Mouse (Mus musculus) thymus, postnatal 25 days (tissue): ENCODE results near the gene Gm364.

Experiments used
- DNase-seq: peaks from one replicate; pipeline ENCODE4 v3.0.0; 2022

The Gm364 gene

DNA sequence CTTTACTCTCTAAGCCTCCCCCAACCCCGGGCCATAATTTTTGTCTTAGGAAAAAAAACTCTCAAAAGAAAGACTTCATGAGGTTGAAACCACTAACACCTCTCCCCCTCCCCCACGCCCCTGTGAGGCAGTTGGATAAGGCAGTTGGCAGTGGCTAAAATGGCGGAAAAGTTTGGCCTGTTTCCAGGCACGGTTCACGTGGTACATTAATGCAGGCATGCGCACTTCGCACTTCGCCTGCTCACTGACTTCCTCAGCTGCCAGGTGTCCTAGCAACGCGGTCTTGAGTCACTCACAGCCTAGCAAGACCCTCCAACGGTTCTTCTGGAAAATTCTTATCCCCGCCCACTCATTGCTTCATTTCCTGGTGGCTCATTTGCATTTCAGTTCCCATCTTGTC lies at the start of gene Gm364:
Gene Gm364, plus strand, starts transcription at position 386 of the 400 bp plus-strand sequence.
- no peak for DNase-seq

DNA sequence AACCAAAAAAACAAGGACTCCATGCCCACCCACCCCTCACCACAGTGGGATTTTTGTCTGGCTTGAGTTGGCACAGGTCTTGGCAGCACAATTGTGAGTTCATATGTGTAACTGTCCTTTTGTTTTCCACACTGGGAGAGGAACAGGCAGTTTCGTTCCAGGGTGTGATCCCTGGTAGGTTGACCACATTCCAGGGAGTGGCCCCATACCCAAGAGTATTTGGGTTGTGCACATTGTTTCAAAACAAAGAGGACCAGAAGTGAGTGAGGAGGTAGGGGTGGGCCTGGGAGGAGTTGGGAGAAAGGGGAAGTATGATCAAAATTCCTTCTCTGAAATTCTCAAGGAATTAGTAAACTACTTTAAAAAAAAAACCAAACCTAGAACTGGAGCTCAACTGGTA lies 49.6 kb upstream of the Gm364 start:
- no peak for DNase-seq

DNA sequence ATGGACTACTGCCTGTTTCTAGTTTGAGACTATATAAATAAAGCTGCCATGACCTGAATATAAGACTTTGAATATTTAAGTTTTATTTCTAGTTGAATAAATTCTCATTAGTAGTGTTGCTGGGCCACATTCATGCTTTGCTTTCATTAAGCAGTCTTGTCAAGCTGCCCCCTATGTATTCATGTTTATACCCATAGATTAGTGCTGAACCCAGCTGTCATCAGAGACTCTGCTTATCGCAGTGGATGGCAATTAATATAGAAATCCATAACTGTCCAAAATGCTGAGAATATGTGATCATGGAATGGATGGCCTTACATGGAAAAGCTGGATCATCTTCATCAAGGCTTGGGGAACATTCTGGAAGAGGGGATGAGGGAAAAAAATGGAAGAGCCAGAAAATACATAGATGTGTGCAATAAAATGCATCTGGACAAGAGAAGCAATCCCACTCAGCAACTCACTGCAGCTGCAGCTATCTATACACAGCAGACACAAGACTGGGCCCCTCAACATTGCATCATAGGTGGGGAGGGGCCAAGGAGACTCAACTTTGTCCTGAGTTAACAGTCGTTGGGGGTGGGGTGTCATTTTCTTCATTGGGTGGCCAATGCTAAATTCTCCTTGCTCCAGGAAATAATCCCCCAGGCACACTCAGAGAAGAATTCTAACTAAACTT lies 43.9 kb upstream of the Gm364 start:
- no peak for DNase-seq

DNA sequence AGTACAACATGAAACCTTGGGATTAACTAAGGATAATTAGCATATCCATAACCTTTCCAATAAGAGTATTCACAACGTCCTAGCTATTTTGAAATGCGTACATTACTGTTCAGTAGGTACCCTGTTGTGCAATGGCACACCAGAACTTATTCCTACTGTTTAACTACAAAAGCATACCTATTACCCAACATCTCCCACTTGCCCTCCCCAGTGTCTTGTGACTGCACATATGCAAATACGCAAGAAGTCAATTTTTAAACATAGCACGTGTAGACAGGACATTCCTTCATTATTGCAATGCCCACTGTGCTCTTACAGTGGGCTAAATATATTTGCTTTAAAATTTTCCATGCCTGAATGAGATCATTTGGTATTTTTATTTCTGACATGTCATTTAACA lies 36.0 kb upstream of the Gm364 start:
- no peak for DNase-seq

DNA sequence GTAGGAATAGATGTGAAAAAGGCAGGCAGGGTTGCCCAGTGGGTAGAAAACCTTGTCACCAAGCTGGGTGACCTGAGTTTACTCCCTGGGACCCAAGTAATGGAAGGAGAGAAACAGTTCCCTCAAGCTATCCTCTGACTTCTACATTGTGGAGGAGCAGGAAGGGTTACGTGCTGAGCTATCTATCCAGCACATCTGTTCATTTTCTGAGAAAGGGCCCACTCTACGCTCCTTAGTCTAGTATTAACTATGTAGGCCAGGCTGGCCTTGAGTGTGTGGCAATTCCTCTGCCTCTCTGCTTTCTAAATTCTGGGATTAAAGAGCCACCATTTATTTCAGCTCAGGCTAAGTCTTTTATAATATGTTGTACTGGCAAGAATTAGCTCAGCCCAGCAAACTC lies 35.4 kb upstream of the Gm364 start:
- no peak for DNase-seq

DNA sequence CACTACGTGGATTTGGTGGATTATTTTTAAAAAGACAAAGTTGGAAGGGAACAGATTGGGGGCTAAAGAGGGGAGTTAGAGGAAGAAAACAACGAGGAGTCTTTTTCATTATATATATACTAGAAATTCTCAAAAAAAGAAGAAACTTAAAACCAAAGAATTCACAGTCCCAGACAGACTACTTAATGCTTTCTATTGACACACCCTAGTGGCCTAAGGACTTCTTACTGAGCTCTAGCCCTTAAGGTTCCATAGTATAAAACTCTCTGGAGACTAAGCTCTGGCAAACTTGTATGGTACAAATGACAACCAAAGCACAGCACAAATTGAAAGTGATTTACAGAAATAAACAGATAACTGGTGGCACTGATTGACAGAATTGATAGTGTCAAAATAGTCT lies 34.9 kb upstream of the Gm364 start:
- DNase-seq = no peak

DNA sequence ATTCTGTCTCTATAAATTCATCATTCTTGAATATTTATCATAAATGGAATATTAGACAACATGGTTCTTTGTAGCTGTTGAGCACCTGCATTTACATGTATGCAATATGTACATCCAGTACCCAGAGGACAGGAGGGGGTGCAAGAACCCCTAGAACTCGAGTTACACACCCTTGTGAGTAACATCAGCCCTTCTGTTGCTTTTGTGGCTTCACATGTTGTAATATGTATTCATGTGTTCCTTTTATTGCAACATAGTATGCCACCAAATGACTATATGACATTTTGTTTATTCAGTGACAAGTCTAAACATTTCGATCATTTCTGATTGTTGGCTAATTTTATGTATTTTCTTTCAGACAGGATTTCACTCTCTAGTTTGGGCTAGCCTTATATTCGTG lies 31.9 kb upstream of the Gm364 start:
- DNase-seq = no peak

DNA sequence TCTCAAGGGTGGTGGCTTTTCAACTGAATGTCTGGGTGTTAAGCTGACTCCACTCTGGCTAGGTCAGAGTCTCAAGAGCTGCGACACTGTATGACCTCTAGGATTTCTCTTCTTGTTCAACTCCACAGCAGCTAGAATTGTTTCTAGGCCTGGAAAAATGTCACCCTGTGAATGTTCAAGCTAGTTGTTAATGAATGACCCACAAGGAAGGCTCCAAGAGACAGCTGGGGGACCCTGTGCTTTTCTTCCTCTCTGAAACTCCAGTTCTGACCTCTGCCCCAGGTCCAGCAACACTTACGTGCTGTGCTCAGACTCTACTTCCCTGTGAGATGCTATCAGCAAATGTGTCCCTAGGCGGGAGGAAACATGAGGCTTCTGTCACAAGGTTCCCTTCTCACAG lies 30.4 kb upstream of the Gm364 start:
- DNase-seq = no peak

DNA sequence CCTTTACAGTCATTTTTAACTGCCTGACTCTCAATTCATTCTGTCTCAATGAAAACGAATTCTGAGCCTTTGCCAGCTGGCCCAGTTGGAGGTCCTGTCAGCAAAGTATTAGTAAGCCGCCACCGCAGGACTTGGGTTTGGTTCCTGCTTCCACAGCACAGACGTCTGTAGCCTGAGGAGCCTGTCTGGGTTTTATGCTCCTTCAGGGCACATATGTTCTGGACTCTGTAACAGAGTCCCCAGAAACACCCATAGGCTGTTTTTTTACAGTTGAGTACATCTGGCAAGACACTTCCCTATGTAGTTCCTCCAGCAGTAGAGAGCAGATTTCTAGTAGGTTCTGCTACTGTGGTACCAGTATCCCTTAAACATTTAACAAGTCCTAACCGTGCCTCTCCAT lies 28.0 kb upstream of the Gm364 start:
- no peak for DNase-seq

DNA sequence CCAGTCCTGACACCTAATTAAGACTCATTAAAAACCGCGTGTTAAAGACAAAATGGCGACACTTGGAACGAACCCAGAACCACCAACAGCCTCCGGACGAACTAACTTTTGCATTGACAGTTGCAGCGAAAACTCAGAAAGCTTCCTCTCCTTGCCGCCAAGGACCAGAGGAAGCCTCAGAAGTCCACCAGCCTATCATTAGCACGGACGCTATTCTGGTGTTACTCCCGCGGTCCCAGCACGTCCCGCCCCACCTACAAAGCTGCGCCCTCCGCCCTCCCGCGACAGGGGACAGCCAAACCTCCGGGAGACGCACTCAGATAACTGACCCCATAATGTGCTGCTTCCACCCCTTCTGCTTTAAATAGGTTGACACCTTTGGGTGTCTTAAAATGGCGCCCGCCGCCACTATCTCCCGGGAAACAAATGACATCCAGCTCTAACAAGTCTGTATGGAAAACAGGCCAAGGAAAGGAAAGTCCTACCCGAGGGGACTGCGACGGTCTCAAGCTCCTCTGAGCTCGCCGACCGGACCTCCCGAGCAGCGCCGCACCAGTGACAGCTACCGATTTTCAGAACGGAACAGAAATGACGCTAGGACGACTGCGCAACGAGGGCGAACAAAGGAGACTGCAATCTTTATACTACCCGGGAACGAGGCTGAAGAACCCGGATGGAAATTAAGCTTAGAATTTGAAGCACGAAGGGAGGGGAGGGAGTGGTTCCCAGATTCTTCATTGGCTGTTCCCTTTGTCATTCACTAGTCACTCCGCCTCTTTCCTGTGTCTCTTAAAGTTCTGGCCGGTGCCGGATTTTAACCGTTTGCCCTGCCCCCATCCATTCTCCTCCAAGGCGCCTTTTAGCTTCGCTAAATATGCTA lies 16.3 kb upstream of the Gm364 start, which contains the start of gene Rbmx:
Gene Rbmx, minus strand, starts transcription at position 670 of the 880 bp plus-strand sequence.
- peak; percentile 85 for DNase-seq

DNA sequence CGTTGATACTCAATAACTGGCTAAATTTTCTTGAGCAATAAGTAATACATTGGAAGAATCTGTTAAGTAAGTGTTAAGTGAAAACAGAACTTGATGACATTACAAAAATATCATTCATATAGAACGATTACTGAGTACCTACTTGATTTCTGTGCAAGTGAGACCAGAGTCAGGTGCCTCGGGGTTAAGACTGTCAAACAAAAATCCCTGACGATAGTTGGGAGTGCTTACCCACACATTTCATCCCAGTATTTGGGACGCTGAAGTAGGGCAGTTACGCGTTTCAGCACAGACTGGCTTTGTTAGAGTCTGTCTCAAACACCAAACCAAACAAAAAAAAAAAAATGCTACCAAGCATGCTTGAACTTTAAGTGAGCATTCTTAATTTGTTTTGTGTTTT lies 15.5 kb upstream of the Gm364 start:
- peak; percentile 14 for DNase-seq

DNA sequence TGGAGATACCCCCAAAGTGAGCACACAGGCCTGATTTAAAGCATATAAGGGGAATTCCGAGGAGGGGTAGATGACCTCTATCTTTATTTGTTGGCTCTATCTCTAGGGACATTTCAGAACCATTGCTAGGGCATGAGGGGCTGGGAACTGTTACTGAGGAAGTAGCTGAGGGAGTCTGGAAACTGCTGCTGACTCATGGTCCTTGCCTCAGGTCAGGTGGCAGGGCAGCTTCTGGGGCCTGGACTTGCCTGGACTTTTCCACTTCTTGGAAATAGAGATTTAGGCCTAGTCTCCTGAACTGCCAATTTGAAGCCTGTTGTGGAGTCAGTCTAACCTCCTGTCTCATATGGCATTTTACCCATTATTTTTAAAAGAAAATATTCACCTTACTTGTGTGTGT lies 7.6 kb upstream of the Gm364 start:
- no peak for DNase-seq

DNA sequence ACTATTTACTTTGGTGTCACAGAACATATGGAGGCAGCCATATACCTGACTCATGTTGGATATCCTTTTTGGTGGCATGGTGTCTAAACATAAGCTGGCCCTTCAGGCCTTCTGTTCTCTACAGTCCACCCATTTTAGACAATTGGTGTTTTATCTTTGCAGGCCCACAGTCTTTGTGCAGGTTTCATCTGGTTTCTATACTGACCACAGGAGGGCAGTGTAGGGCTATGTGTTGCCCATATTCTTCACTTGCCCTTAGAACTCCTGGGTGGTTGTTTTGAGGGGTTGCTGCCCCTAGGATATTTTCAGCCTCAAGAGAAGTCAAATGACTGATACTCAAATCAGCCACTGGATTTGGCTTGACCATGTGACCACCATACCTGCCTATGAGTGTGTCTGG lies 5.3 kb upstream of the Gm364 start:
- DNase-seq = no peak

DNA sequence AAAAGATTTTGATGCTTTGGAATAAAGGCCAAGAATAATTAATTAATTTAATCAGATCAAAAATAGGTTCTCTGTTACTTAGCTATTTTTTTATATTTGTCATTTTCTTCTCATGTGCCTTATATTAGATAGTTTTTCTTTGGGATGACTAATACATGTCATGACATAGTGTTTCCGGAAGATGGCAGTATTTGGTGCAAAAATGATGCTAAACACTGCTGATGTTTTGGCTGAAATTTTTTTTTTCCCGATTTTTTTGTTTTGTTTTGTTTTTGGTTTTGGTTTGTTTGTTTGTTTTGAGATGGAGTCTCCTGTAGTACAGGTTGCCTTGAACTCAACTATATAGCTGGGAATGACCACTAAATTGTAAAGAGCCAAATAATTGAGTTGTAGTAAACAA lies 22.7 kb downstream of the Gm364 start:
- DNase-seq = no peak

DNA sequence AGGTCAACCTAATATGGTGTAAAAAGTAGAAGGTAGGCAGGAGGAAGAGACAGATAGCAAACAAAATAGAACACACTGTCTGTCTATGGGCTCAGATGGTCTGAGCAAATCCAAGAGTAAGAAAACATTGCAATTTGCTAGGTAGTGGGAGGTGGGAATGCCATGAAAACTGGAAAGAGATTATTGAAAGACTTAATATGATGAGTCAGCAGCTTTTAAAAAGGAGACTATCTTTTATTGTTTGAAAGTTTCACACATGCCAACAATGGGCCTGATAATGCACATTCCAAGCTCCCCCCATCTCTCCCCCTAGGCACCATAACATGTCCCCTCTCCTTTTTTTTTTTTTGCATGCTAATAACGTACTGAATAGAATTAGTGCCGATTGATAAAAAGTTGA lies 24.9 kb downstream of the Gm364 start:
- DNase-seq = no peak

DNA sequence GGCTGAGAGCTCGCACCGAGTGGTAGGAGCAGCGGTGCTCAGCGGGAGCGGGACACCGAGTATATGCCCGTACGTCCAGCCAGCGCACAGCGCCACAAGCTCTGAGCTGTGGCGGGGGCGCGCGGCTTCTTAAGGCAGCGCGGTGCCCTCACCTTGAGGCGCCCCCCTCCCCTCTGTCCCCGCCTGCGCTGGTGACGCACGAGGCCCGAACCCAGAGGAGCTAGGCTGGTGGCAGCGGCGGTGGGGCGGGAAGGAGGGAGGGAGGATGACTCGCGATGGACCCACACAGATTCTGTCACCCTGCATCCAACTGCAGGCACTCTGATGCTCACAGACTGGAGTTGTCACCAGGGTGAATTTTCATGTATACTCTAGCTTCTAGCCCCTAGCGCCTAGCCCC lies 94.7 kb downstream of the Gm364 start, which contains the start of gene Gpr101:
Gene Gpr101, minus strand, starts transcription at position 124 of the 400 bp plus-strand sequence.
- no peak for DNase-seq

DNA sequence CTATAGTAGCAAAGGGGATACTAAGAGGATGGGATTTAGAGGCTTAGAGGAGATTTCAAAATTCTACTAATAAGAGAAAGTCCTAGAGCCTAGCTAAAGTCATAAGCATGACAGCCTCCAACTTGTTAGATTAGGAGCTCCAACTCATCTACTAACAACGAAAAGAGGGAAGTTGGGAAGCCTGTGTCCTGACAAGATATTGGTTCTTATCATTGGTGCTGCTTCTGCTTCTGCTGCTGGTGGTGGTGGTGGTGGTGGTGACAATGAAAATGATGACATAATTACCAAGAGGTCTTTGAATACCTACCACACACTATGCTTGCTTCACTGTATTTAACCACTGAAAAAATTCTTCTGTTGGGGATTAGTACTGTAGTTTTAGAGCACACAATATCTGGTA lies 97.3 kb downstream of the Gm364 start:
- no peak for DNase-seq

DNA sequence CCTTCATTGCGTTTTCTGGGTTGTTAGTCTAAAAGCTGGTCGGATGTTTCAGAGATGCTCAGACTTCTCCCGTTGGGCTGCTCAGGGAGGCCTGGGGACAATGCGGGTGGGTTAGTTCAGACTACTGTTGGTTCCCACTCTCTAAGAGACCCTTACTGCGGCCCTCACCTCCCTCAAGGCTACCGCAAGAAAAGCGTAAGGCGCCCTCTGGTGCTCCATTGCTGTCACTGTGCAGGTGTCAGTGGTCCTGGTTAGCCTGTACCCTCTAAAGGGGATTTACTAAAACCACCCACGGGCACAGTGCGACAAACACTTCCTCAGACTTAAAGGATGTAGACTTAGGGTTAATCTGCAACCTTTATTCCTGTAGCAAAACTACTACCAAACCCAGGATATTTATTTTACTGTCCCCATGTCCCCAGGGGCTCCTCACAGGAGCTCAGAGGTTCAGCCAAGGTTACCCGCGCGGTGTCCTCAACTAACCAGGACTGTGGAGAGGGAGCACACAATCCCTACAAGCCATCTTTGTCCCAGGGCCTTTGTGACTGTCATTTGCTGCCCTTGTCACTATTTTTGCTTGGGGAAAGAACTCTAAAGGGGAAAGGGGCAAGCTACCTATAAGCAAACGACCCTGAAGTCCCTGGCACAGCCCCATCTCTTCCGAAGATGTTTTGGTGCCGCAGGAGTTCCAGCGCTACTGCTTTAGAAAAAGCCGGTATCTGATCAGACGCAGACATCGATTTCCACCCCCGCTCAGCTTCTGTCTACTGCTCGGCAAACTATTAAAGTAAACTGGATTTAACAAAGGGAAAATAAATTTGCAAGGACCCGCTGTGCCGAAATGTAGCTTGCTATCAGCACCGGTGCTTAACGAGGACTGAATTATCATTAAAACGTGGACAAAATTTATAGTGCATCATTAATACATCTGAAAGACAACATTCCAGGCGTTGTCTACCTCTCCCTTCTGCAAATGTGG lies 112.5 kb downstream of the Gm364 start:
- no peak for DNase-seq
